Mouse (Mus musculus) hindbrain, embryonic 16.5 days (tissue): ENCODE data around the gene Olfr1423. TPM values are rescaled to one million over a fixed set of nuclear protein-coding genes. Genes with fewer than 3 reads are reported as not detected.

Experiments
- polyA plus RNA-seq: library from polyadenylated mRNA; unstranded; fragments of >200 nt; fragmentation: Nextera tagmentation; extraction: Ambion mirVana; gene quantifications from 2 replicates; pipeline ENCODE4 v1.2.1, GENCODE M21; 2015

The Olfr1423 gene
- polyA plus RNA-seq, 1 experiment from 2014 or later = not detected

Other genes starting within 250 kb of the Olfr1423 start
- gene Stx3, start 221.9 kb downstream of the Olfr1423 start, polyA plus RNA-seq = 20.1 and 21.1 TPM in 2 replicates
- 0.11 and 0.33 TPM in 2 replicates for gene Olfr1417, start 202.1 kb downstream of the Olfr1423 start, polyA plus RNA-seq
- not detected in 2 replicates for gene Olfr1418, start 180.3 kb downstream of the Olfr1423 start, polyA plus RNA-seq
- not detected in 2 replicates for gene Olfr1419, start 166.2 kb downstream of the Olfr1423 start, polyA plus RNA-seq
- not detected in 2 replicates for gene Olfr1420, start 154.8 kb downstream of the Olfr1423 start, polyA plus RNA-seq
- 14.8 and 16.4 TPM in 2 replicates for gene Patl1, start 128.9 kb downstream of the Olfr1423 start, polyA plus RNA-seq
- 3.0 and 3.2 TPM in 2 replicates for gene Osbp, start 75.4 kb downstream of the Olfr1423 start, polyA plus RNA-seq
- gene Olfr1424, start 21.4 kb upstream of the Olfr1423 start, polyA plus RNA-seq = not detected in 2 replicates
- not detected in 2 replicates for gene Olfr1425, start 36.4 kb upstream of the Olfr1423 start, polyA plus RNA-seq
- not detected in 2 replicates for gene Olfr1426, start 50.7 kb upstream of the Olfr1423 start, polyA plus RNA-seq
- gene Olfr1427, start 62.0 kb upstream of the Olfr1423 start, polyA plus RNA-seq = not detected in 2 replicates
- gene Olfr1428, start 74.6 kb upstream of the Olfr1423 start, polyA plus RNA-seq = not detected in 2 replicates
- gene Olfr76, start 81.9 kb upstream of the Olfr1423 start, polyA plus RNA-seq = not detected in 2 replicates
- not detected in 2 replicates for gene Olfr1555-ps1, start 128.8 kb upstream of the Olfr1423 start, polyA plus RNA-seq
- gene Olfr1431, start 159.3 kb upstream of the Olfr1423 start, polyA plus RNA-seq = not detected in 2 replicates
- not detected in 2 replicates for gene Olfr1432, start 191.3 kb upstream of the Olfr1423 start, polyA plus RNA-seq
- not detected in 2 replicates for gene Olfr262, start 200.3 kb upstream of the Olfr1423 start, polyA plus RNA-seq
- not detected in 2 replicates for gene Olfr235, start 219.7 kb upstream of the Olfr1423 start, polyA plus RNA-seq
- not detected in 2 replicates for gene Olfr1434, start 238.5 kb upstream of the Olfr1423 start, polyA plus RNA-seq